Mouse (Mus musculus) heart, adult 8-10 months (tissue): ENCODE measurements around the gene Krtap10-4. TPM values are rescaled to one million over a fixed set of nuclear protein-coding genes. Genes with fewer than 3 reads are reported as not detected.
"Not testable (repeated sequence)": the region's sequence is repeated elsewhere in the genome, so short reads cannot be mapped to it uniquely, and the experiment has no call there.

Experiments
- DNase-seq: peaks from one replicate; pipeline ENCODE4 v3.0.0; 2022; ENCODE audit warnings: low spot score
- total RNA-seq, 4 experiments: library from RNA; stranded (reverse); gene quantifications; 2 replicates each; pipeline ENCODE4 v1.2.4; 2022

Gene Krtap10-4
- total RNA-seq, 4 experiments from 2014 or later = not detected

- no peak for DNase-seq
These were observed 38.3 kb downstream of the Krtap10-4 start for GRCm38 (mm10) chr10:77788621-77789020.

- not testable (repeated sequence) for DNase-seq
These were observed 39.0 kb downstream of the Krtap10-4 start, which contains the start of gene Gm7137 for GRCm38 (mm10) chr10:77787876-77788275. Gene Gm7137, minus strand, starts transcription at chr10:77788200.

- DNase-seq = not testable (repeated sequence)
These were observed 43.5 kb downstream of the Krtap10-4 start for GRCm38 (mm10) chr10:77783396-77783795.

- DNase-seq = not testable (repeated sequence)
These were observed 44.5 kb downstream of the Krtap10-4 start, which contains the start of gene Gm3250 for GRCm38 (mm10) chr10:77782442-77782841. Gene Gm3250, minus strand, starts transcription at chr10:77782542.

GRCm38 (mm10) chr10:77776844-77777243 lies 50.1 kb downstream of the Krtap10-4 start, which contains the start of gene Gm7138:
Gene Gm7138, minus strand, starts transcription at chr10:77776944.
- not testable (repeated sequence) for DNase-seq

Other genes with a start within 250 kb of the Krtap10-4 start
- 100 to 1,000 TPM; 132 to 142 (median 134) TPM for gene Pttg1ip, start 245.4 kb downstream of the Krtap10-4 start, total RNA-seq
- gene Sumo3, start 221.0 kb downstream of the Krtap10-4 start, total RNA-seq = 10 to 100 TPM; 59.3 to 76.7 (median 67.5) TPM
- gene Gm49325, start 220.9 kb downstream of the Krtap10-4 start, total RNA-seq = 10 to 100 TPM in 3 of 4 experiments, 1 to 10 TPM in 1; 8.3 to 15.8 (median 13.9) TPM
- gene Ube2g2, start 204.8 kb downstream of the Krtap10-4 start, total RNA-seq = 10 to 100 TPM; 78.9 to 82.9 (median 81.2) TPM
- not detected for gene Tspear, start 140.5 kb downstream of the Krtap10-4 start, total RNA-seq
- gene Gm19402, start 136.3 kb downstream of the Krtap10-4 start, total RNA-seq = not detected
- gene Gm9508, start 129.9 kb downstream of the Krtap10-4 start, total RNA-seq = not detected
- not detected for gene Gm10272, start 120.5 kb downstream of the Krtap10-4 start, total RNA-seq
- gene Gm10024, start 115.6 kb downstream of the Krtap10-4 start, total RNA-seq = not detected
- not detected for gene Gm10142, start 111.3 kb downstream of the Krtap10-4 start, total RNA-seq
- not detected for gene Krtap12-1, start 106.5 kb downstream of the Krtap10-4 start, total RNA-seq
- not detected for gene Gm10100, start 100.6 kb downstream of the Krtap10-4 start, total RNA-seq
- gene Gm18596, start 84.5 kb downstream of the Krtap10-4 start, total RNA-seq = not detected
- gene Gm9736, start 75.7 kb downstream of the Krtap10-4 start, total RNA-seq = not detected
- gene Gm3233, start 67.4 kb downstream of the Krtap10-4 start, total RNA-seq = not detected
- gene Gm3238, start 55.8 kb downstream of the Krtap10-4 start, total RNA-seq = not detected
- not detected for gene Gm7138, start 50.2 kb downstream of the Krtap10-4 start, total RNA-seq
- gene Gm3250, start 44.6 kb downstream of the Krtap10-4 start, total RNA-seq = not detected
- gene Gm7137, start 38.9 kb downstream of the Krtap10-4 start, total RNA-seq = not detected
- gene Gm9639, start 32.0 kb downstream of the Krtap10-4 start, total RNA-seq = not detected
- gene Gm19668, start 28.0 kb downstream of the Krtap10-4 start, total RNA-seq = not detected
- gene Gm9507, start 15.3 kb downstream of the Krtap10-4 start, total RNA-seq = not detected
- gene Gm2696, start 12.4 kb downstream of the Krtap10-4 start, total RNA-seq = not detected
- gene Krtap10-10, start 8.9 kb upstream of the Krtap10-4 start, total RNA-seq = not detected
- gene Gm36176, start 19.7 kb upstream of the Krtap10-4 start, total RNA-seq = not detected
- gene Gm10318, start 25.8 kb upstream of the Krtap10-4 start, total RNA-seq = not detected
- not detected for gene Gm3285, start 34.9 kb upstream of the Krtap10-4 start, total RNA-seq
- gene Lrrc3, start 75.4 kb upstream of the Krtap10-4 start, total RNA-seq = 1 to 10 TPM in 2 of 4 experiments, under 1 TPM in 2; 0.63 to 1.2 (median 0.92) TPM
- gene Trpm2, start 143.5 kb upstream of the Krtap10-4 start, total RNA-seq = 1 to 10 TPM in 1 of 4 experiments, under 1 TPM in 3; 0.44 to 1.8 (median 0.61) TPM
- 10 to 100 TPM; 10.7 to 13.5 (median 12.2) TPM for gene 1810043G02Rik, start 151.4 kb upstream of the Krtap10-4 start, total RNA-seq
- 100 to 1,000 TPM; 124 to 159 (median 130) TPM for gene Pfkl, start 183.0 kb upstream of the Krtap10-4 start, total RNA-seq
- under 1 TPM in 2 of 4 experiments, not detected in 2; 0.38 to 0.65 TPM for gene Dnmt3l, start 214.9 kb upstream of the Krtap10-4 start, total RNA-seq
- gene Aire, start 216.5 kb upstream of the Krtap10-4 start, total RNA-seq = not detected
- gene Icosl, start 242.2 kb upstream of the Krtap10-4 start, total RNA-seq = 1 to 10 TPM; 6.1 to 7.9 (median 7.0) TPM